Mouse (Mus musculus) kidney, postnatal 0 days (tissue): ENCODE measurements around the gene Atp2b4. TPM values are rescaled to one million over a fixed set of nuclear protein-coding genes. Genes with fewer than 3 reads are reported as not detected.

Experiments used
- ATAC-seq: fragments of 200-750 bp; cut with Nextera tagmentation; replicated peaks from 2 replicates; pipeline ENCODE4 v1.8.0; 2017; ENCODE audit warnings: low read depth, moderate number of reproducible peaks, moderate TSS enrichment, moderate library complexity; ENCODE audit not compliant: low FRiP score
- DNase-seq: peaks from one replicate; pipeline ENCODE4 v3.0.0-alpha.2; 2016; ENCODE audit warnings: low spot score
- H3K27ac ChIP-seq: fragments of 300-500 bp; sonication (generic); 2 replicates; pipeline ENCODE4 v1.5.1; 2014; ENCODE audit warnings: mild to moderate bottlenecking
- H3K27me3 ChIP-seq: fragments of 300-500 bp; sonication (generic); 2 replicates; pipeline ENCODE4 v1.6.1; 2014; ENCODE audit warnings: low read length, mixed read lengths; ENCODE audit not compliant: insufficient read depth
- H3K36me3 ChIP-seq: fragments of 300-500 bp; sonication (generic); 2 replicates; pipeline ENCODE4 v1.6.1; 2014; ENCODE audit warnings: low read length, mixed read lengths; ENCODE audit not compliant: insufficient read depth
- H3K4me1 ChIP-seq: fragments of 300-500 bp; sonication (generic); replicated peaks from 2 replicates; pipeline ENCODE4 v1.6.1; 2014; ENCODE audit warnings: antibody characterized with exemption, low read length, mixed read lengths; ENCODE audit not compliant: insufficient read depth
- H3K4me2 ChIP-seq: fragments of 300-500 bp; sonication (generic); 2 replicates; pipeline ENCODE4 v1.6.1; 2014; ENCODE audit warnings: mild to moderate bottlenecking, low read length, moderate library complexity, mixed read lengths
- H3K4me3 ChIP-seq: fragments of 300-500 bp; sonication (generic); replicated peaks from 2 replicates; pipeline ENCODE4 v1.5.1; 2014; ENCODE audit warnings: low read depth, low read length
- H3K9ac ChIP-seq: fragments of 300-500 bp; sonication (generic); 2 replicates; pipeline ENCODE4 v1.6.1; 2014; ENCODE audit warnings: low read depth, low read length
- H3K9me3 ChIP-seq: fragments of 300-500 bp; sonication (generic); replicated peaks from 2 replicates; pipeline ENCODE4 v1.6.1; 2016; ENCODE audit warnings: low read length, inconsistent platforms, mixed read lengths
- CTCF ChIP-seq: IDR thresholded peaks from 2 replicates; pipeline ENCODE4 v1.5.1; 2016; ENCODE audit warnings: antibody characterized with exemption, low read depth, mild to moderate bottlenecking, moderate library complexity
- WGBS: fragments of 180-500 bp; shearing (Covaris S2); extraction: QIAGEN DNeasy Blood & Tissue Kit; methylation state at CpG from one replicate; pipeline ENCODE4 v1.1.7; 2014; 5-methylcytosine and 5-hydroxymethylcytosine counted together
- polyA plus RNA-seq: library from polyadenylated mRNA; unstranded; fragments of >200 nt; fragmentation: Nextera tagmentation; extraction: Ambion mirVana; gene quantifications from 2 replicates; pipeline ENCODE4 v1.2.1, GENCODE M21; 2015

The Atp2b4 gene
- polyA plus RNA-seq, 1 experiment from 2014 or later: 5.6 TPM

- H3K9me3 ChIP-seq: no peaks in the 10 kb centered on the region
- no peak overlapping the region for H3K4me3 ChIP-seq
- no peaks in the 10 kb centered on the region for H3K4me1 ChIP-seq
- 43% methylated on average over 2 of the region's 2 CpGs for WGBS
- no peak for ATAC-seq
- DNase-seq: no peak
- no peaks in the 10 kb centered on the region for H3K36me3 ChIP-seq
- no peak overlapping the region for H3K27ac ChIP-seq
- no peak for TF ChIP-seq CTCF
- no peak overlapping the region for H3K4me2 ChIP-seq
- no peaks in the 10 kb centered on the region for H3K27me3 ChIP-seq
- no peak overlapping the region for H3K9ac ChIP-seq
Measured at GRCm38 (mm10) chr1:133820100-133820499, 19.3 kb upstream of the Atp2b4 start.

- 82% methylated on average over 2 of the region's 2 CpGs for WGBS
- no peak for TF ChIP-seq CTCF
- DNase-seq: no peak
Measured at GRCm38 (mm10) chr1:133818531-133818930, 17.7 kb upstream of the Atp2b4 start.

GRCm38 (mm10) chr1:133815747-133816491 lies 15.1 kb upstream of the Atp2b4 start:
- no peaks in the 10 kb centered on the region for H3K9me3 ChIP-seq
- no peak for ATAC-seq
- no peak overlapping the region for H3K9ac ChIP-seq
- DNase-seq: no peak
- H3K27me3 ChIP-seq: no peaks in the 10 kb centered on the region
- no peak for TF ChIP-seq CTCF
- no peak overlapping the region for H3K4me3 ChIP-seq
- H3K27ac ChIP-seq: no peak overlapping the region
- H3K4me1 ChIP-seq: no peaks in the 10 kb centered on the region
- H3K4me2 ChIP-seq: no peak overlapping the region
- 72% methylated on average over 12 of the region's 12 CpGs for WGBS
- H3K36me3 ChIP-seq: no peaks in the 10 kb centered on the region

More at GRCm38 (mm10) chr1:133818531-133818930, 17.7 kb upstream of the Atp2b4 start:
- Histone ChIP-seq H3K27ac (no peak overlapping the region), H3K4me1 (no peaks in the 10 kb centered on the region), H3K27me3 (no peaks in the 10 kb centered on the region), H3K4me3 (no peak overlapping the region), H3K4me2 (no peak overlapping the region), H3K9ac (no peak overlapping the region), H3K9me3 (no peaks in the 10 kb centered on the region), H3K36me3 (no peaks in the 10 kb centered on the region)
- no peak for ATAC-seq

- H3K4me2 ChIP-seq: no peak overlapping the region
- DNase-seq (no peak), ATAC-seq (no peak)
- WGBS: 35% methylated on average over 5 of the region's 5 CpGs
- no peak overlapping the region for H3K27ac ChIP-seq
- H3K4me1 ChIP-seq: no peaks in the 10 kb centered on the region
- TF ChIP-seq CTCF: no peak
- H3K9me3 ChIP-seq: no peaks in the 10 kb centered on the region
- H3K36me3 ChIP-seq: no peaks in the 10 kb centered on the region
- H3K9ac ChIP-seq: no peak overlapping the region
- no peaks in the 10 kb centered on the region for H3K27me3 ChIP-seq
- H3K4me3 ChIP-seq: no peak overlapping the region
Measured at GRCm38 (mm10) chr1:133809376-133809775, 8.5 kb upstream of the Atp2b4 start.

GRCm38 (mm10) chr1:133808020-133808419 lies 7.2 kb upstream of the Atp2b4 start:
- 70% methylated on average over 8 of the region's 8 CpGs for WGBS
- no peak for ATAC-seq

GRCm38 (mm10) chr1:133801743-133802142 lies 902 bp upstream of the Atp2b4 start:
- peaks cover 20% of the 10 kb centered on the region; the same call in 1 of the 2 replicates for H3K4me1 ChIP-seq
- no peaks in the 10 kb centered on the region for H3K9me3 ChIP-seq
- H3K27me3 ChIP-seq: no peaks in the 10 kb centered on the region
- no peak for TF ChIP-seq CTCF
- no peak for ATAC-seq
- H3K4me2 ChIP-seq: peak overlapping the region; percentile 95; the same call in 1 of the 2 replicates
- DNase-seq: no peak
- 0 out of 2 replicates have a peak overlapping the region, but pooled peaks have one; percentile 19 for H3K9ac ChIP-seq
- H3K4me3 ChIP-seq: no peak overlapping the region
- WGBS: 61% methylated on average over 5 of the region's 5 CpGs
- no peak overlapping the region for H3K27ac ChIP-seq
- no peaks in the 10 kb centered on the region for H3K36me3 ChIP-seq

More at GRCm38 (mm10) chr1:133808020-133808419, 7.2 kb upstream of the Atp2b4 start:
- no peak overlapping the region for H3K9ac ChIP-seq
- no peaks in the 10 kb centered on the region for H3K4me1 ChIP-seq
- H3K4me2 ChIP-seq: no peak overlapping the region
- H3K36me3 ChIP-seq: no peaks in the 10 kb centered on the region
- TF ChIP-seq CTCF: no peak
- H3K27me3 ChIP-seq: no peaks in the 10 kb centered on the region
- no peak overlapping the region for H3K27ac ChIP-seq
- no peak overlapping the region for H3K4me3 ChIP-seq
- no peak for DNase-seq
- no peaks in the 10 kb centered on the region for H3K9me3 ChIP-seq
